Mouse (Mus musculus) monocyte, adult 5-6 weeks (primary cell): Measurements from ENCODE around the gene Flywch1. TPM values are rescaled to one million over a fixed set of nuclear protein-coding genes. Genes with fewer than 3 reads are reported as not detected.
"Not testable (repeated sequence)": the region's sequence is repeated elsewhere in the genome, so short reads cannot be mapped to it uniquely, and the experiment has no call there.

Source experiments
- ATAC-seq: fragments of 153-309, 156-312 bp; replicated peaks from 2 replicates; pipeline ENCODE4 v1.8.0; 2017; ENCODE audit warnings: mild to moderate bottlenecking; ENCODE audit not compliant: low TSS enrichment, insufficient number of reproducible peaks, severe bottlenecking, poor library complexity, low FRiP score
- total RNA-seq: library from RNA; stranded (forward); fragments of 200-1000, 200-491, 200-594 nt; gene quantifications from 3 replicates; pipeline ENCODE4 v1.2.3, GENCODE M21; 2017

Gene Flywch1
- total RNA-seq, 1 experiment from 2014 or later: 8.6 TPM

DNA sequence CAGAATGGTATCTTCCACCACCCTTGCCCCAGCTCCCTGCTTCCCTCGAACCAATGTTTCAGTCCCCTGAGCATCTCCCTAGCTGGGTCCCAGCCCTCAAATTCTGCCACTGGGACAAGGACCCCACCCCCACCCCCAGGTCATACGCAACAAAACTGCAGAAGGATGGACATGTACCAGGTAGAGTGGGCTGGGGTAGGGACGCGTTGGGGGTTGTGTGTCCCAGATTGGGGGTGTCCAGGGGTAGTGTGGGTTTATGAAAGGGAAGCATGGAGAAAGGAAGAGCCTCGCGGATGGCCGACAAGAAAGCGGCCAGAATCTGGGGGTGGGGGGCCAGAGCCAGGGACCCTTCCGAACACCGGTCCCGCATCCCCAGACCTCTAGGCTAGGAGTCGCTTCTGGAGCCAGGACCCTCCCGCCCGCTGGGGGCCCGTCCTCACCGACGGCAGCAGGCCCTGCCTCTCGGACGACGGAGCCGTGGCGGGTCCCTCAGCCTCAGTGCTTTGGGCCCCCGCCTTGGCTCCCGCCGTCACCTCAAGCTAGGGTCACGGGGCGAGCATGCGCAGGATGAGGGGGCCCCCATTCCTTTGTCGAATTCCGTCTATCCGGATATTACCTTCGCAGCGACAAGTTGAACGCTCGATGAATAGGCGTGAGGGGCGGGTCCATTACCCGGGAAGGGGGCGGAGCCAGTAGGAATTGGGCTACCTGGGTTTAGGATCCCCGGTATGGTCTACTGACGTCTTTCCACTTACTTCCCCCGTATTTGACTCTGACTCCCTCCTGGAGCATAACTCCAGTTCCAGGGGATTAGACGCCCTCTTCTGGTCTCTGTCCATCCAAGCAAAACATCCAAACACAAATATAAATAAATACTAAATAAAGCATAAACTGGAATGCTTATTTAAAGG, 14.4 kb upstream of the Flywch1 start, which contains the start of gene Flywch2:
Gene Flywch2, minus strand, starts transcription at position 521 of the 911 bp plus-strand sequence.
- peak; percentile 59 for ATAC-seq

DNA sequence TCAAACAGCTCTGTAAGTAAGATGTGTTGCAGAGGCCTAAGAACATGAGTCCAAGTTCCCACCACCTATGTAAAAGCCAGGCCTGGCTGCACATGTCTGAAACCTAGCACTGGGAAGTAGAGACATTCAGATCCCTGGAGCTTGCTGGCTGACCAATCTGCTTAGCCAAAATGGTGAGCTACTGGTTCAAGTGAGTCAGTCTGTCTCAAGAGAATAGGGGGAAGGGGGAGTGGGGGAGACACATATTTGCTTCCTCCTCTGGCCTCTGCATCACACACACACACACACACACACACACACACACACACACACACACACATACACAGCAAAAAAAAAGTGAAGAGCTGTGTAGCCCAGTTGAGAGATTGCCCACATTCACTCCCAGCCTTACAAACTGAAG, 11.9 kb upstream of the Flywch1 start:
- ATAC-seq: no peak

DNA sequence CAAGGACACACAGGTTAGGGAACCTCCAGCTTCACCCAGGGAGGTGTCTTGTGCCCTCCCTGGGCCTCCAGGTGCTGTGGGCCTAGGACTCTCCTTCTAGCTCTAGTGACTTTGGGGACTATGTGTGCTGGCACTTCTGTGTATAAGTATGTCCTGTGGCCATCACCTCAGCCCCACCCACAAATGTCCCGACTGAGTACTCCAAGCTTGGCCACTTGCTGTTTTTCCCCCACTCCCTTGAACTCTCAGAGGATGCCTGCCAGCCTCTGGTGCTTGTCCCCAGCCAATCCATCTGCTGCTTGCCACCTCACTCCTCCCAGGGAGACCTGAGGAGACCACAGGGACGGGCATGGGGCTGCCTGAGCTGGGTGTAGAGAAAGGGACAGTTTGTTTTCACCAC, 7.0 kb upstream of the Flywch1 start:
- no peak for ATAC-seq

DNA sequence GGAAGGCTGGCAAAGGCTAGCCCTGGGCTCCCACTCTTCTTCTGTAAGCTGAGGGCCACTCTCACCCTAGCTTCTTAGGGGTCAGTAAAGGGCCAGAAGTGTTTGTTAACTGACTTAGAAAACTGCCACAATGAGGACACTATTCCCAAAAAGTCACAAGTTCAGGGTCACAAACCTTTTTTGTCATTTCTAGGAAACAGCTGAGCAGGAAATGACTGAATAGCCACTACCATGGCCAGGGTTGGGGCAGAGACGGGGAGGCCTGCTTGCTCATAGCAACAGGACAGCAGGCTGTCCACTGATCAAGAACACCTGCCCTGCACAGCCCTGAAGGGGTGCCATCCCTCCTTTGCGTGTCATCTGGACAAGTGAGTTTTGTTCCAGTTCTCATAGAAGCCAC, 5.7 kb upstream of the Flywch1 start:
- no peak for ATAC-seq

DNA sequence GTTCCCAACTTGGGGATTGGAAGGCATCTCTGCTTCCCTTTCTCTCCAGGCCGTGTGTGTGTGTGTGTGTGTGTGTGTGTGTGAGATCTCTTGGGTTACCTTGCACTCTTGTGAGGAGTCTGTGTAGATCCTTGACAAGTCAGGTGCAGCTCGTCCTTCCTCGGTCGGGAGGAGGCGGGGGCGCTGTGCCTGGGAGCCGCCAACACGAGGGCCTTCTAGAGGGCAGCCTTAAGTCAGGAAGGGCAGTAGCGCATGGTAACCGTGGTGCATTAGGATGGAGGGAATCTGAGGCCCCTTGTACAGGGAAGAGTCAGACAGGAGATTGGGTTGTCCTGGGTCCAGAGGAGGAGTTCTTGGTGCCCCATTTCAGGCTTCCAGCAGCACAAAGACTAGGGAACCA, 4.8 kb upstream of the Flywch1 start:
- no peak for ATAC-seq

DNA sequence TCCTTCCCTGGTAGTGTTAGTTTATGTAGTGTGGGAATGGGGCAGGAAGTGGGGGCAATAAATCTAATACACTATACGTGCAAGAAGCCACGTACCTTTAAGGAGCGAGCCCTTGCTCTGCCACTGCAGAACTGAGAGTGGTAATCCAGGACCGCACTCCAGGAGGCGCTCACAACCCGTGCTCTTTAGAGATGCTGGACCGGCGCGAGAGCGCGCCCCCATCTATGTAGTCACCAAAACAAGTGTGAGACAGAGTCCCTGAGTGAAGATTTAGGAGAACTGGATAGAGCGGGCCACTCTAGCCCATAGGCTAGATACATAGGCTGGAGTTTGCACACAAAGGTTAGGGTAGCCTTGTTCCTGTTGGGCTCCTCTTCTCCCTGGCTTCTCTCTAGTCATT, 2.7 kb upstream of the Flywch1 start:
- peak; percentile 77 for ATAC-seq

DNA sequence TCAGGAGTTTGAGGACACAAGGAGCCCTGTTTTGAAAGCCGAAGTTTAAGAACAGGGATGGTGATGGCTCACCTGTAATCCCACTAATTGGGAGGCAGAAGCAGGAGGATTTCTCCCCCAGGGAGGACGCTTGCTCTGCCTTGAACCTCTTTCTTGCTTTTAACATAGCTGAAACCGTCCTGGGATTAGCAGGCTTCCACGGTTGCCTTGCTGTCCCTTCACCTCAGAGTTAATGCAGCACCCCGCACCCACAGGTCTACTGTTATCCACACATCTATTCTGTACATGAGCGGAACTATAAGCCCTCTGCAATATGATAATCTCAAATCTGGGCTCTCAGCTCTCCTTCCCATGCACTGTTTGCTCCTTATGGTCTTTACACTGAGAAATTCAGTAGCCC, 2.3 kb upstream of the Flywch1 start:
- no peak for ATAC-seq

DNA sequence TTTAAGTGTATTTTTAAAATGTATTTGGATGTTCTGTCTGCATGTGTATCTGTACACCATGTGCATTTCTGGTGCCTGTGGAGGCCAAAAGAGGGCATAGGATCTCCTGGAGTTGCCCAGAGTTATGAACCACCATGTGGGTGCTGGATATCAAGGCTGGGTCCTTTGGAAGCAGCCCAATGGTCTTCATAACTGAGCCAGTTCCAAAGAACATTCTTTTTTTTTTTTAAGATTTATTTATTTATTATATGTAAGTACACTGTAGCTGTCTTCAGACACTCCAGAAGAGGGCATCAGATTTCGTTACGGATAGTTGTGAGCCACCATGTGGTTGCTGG, 786 bp upstream of the Flywch1 start:
- ATAC-seq: not testable (repeated sequence)

DNA sequence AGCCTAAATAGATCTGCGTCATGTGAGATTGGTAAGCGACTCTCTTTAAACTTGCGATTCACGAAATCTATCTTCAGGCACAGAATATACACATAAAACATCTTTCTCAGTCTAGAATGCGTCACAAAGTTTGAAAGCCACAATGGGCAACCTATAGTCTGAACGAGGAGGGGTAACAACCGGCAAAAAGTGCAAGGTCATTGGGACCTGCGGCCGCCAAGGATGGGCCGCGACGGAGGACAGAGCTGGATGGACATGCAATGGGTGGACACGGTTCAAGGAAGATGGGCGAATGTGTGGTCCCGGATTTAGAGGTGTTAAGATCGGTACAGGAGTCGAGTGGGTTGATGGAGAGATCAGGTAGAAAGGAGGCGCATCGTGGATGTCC, 512 bp downstream of the Flywch1 start:
- ATAC-seq: no peak

DNA sequence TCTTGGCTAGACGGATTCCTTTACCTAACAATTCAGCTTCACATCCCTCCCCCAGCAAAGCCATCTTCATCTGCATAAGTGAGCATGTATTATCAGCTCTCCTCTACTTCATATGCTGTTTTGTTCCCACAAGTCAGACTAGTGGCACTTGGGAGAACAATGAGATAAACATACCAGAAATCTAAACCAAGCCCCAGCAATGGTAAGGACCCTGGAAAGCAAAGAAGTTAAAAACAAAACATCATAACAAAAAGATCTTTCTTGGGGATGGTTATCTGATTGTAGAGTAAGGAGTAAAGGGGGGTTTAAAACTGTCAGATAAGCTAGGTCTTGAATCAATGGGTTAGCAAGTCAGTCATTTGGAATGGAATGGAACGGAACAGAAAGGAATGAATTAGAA, 909 bp downstream of the Flywch1 start:
- no peak for ATAC-seq

DNA sequence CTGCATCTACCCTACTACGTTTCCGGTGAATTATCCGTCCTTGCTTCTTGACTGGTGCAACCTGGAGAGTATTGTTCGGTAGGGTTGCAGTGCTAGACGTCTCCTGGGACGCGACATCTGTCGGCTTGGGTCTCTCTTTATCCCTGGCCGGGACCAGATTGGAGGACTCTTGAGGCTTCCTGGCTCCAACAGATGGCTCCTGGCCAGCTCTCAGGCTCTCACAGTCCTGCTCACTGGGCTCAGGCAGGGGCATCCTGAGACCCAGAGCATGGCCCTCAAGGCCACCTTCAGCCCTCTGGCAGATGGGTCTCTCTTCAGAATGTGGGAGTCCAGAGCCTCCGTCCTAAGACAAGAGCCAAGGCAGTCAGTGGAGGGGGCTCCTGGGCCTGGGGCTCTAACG, 8.4 kb downstream of the Flywch1 start:
- ATAC-seq: no peak

DNA sequence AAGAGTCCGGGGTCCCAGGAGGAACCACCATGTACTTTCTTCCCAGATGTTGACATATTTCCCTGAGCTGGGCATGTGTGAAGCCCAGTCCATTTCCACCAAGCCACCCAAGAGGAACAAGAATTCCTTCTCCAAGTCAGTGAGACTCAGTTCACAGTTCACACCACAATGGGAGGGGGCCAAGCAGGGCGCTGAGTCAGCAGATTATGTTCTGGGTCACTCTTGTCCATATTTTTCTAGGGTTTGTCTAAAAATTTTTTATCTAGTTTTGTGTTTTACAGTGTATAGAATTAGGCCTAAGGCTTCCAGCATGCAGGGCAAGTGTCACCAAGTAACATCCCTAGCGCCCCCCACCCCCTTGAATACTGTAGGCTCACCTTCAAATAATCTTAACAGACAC, 10.2 kb downstream of the Flywch1 start:
- ATAC-seq: no peak

DNA sequence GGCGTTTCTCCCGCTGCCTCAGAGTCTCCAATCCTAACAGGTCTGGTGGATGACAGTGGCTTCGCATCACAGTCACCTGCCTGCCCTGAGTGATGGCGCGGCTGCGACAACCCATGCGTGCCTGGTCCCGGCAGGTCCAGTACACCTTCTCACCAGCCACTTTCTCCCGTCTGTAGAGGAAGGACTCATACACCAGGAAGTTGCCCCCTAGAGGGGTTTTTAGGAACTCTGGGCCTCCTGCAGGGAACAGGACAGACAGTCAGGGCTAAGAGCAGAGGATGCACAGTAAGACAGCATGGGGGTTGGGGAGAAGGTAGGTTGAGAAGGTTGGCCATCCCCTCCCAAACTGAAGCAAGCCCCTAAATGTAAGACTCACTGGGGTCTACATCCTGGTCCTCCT, 11.2 kb downstream of the Flywch1 start:
- ATAC-seq: no peak

DNA sequence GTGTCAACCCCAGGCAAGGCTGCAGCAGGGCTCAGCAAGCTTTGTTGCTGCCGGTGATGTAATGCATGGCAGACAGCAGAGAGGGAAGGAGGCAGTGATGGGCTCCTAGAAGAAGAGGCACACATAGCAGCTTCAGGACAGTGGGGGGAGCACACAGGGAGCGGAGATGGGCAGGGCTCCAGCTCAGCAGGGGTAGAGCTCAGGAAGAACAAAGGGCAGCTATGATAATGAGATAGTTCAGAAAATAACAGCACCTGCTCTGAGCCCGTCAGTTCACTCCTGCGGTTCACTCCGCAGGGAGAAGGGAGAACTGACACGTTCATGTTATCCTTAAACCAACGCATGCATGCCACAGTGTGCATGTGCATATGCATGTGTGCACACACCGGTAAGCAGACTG, 12.6 kb downstream of the Flywch1 start:
- ATAC-seq: no peak

DNA sequence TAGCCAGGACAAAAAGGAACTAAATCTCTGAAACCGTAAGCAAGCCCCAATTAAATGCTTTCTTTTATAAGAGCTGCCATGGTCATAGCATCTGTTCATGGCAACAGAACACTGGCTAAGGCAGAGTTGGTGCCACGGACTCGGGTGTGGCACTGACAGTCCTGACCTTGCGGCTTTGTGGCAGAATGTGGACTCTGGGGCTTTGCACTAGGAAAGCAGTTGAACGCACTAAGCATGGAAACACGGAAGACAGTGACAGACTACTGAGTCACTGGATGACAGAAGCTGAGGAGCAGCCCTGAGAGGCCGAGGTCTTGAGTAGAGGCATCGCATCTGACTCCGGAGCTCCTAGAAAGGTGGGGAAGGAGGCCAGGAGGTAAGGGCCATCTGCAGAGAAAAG, 13.8 kb downstream of the Flywch1 start:
- ATAC-seq: no peak

DNA sequence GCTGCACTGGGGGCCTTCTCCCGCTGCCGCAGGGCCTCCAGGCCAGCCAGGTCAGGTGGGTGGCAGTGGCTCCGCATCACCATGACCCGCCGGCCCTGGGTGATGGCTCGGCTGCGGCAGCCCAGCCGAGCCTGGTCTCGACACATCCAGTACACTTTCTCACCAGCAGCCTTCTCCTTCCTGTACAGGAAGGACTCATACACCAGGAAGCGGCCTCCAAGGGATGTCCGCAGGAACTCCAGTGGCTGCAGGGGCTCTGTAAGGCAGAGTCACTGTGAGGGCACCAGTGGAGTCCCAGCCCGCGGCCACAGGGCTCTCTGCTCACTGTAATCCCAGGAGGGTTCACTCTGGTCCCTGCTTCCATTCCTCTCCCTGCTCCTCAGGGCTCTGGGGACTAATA, 15.7 kb downstream of the Flywch1 start:
- no peak for ATAC-seq

DNA sequence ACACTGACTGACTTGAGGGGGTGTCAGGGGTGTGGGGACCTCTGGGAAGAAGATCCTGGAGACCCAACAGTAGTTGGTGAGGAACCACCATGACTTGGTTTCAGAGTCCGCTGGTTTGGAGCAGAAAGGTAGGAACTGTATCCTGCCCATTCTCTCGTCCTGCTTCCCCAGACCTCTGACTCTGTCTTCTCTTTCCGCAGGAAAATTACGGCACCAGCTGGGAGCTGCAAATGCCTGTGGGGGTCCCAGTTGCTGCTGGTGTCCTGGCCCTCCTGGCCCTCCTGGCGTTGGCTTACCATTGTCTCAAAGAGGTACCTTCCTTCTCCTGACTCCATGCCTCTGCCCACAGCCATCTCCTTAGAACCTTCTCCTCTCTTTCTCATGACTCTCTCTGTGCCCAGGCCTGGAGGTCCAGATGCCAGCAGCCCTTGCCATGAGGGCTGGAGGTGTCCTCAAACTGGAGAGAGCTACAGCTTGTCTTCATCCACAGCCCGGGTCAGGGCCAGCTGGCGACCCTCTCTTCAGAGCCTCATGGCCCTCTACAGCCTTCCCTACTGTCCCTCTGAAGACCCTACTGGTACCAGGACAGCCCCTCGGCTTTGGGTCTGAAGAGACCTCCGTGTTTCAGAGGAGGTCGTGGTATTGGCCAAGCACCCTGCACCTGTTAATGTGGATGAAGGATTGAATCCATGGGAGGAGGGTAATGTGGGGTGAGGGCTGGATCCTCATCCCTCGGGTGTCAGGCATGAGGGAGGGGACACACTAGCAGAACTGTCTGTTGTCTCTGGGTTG, 21.8 kb downstream of the Flywch1 start:
- ATAC-seq: no peak

DNA sequence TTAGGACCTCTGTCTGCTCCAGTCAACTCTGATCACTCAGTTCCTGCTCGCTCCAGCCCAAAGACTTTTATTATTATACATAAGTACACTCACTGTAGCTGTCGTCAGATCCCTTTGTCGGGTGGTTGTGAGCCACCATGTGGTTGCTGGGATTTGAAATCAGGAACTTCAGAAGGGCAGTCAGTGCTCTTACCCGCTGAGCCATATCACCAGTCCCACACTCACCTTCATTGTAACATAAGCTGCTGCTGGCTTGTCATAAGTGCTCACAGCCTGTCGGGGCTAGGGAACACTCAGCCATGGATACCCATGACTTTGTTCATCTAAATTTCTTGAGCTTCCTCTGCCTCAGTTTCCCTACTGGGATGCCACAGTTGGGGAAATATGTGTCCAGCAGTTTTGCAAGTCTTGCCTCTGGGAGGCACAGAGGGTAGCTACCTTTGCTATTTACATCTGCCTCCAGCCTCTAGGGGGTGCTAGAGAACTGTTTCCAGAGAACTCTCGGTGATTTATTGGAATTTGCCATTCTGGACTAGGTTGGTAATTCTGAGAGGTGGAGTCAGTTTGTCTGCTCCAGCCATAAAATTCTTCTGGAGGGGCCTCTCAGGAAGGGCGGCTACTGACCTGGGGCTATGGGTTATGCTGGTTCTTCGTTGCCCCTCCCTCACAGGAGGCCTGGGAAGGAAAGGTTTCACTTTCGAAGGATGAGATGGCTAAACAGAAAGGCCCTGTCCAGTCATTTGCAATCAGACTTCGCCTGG, 22.6 kb downstream of the Flywch1 start:
- ATAC-seq: peak; percentile 11; the same call in 1 of the 2 replicates

DNA sequence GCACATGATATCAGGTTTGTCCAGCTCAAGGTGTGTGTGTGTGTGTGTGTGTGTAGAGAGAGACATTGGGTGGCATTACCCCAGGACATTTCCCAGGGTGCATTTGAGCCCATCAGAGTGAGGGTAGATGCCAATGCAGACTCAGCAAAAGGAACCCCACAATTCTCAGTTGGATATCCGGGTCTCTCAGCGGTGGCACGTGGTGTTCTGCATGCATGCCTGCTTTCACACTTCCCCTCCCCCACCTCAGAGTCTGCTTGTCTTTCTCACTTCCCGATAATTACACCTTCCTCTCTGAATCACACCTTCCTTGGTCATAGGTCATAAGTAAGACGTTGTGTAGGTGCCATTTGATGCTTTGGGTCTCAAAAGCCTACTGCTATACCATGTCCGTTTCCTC, 23.4 kb downstream of the Flywch1 start:
- ATAC-seq: peak; percentile 20; the same call in 1 of the 2 replicates
